Mouse (Mus musculus): ENCODE measurements at regions not wholly inside any gene's neighbourhood (a gene's known extent, or its start where the extent isn't known, plus 50 kb on each side); places are given as distances from the start of the nearest gene placed in this dataset.
A peak's percentile ranks its signal among the peaks of the same experiment; 100 is the strongest.

DNA sequence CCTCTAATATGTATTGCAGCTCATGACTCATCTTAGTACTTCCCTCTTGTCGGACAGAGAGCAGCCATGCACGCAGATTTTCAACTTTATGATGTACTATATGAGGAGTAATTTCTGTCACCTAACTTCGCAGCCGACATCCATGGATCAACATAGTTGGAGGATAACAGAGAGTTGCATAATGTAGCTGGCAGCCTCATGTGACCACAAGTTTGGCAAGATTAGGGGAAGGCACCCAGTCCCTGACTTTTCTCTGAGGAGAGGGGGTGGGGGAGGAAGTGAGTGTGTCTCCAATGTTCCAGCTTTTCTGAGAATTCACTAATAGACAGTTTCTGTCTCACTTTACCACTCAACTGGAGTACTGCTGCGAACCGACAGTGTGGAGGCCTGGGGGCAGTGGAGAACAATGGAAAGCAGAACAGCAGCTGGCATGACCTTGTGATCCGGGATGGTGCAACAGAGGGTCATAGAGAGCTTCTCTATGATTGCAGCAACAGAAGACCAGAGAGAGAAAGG lies 424.0 kb downstream of the Ptprc start:
- peak; percentile 2 for DNase-seq (ENCODE audit: low spot score)

GRCm38 (mm10) chr1:137750894-137751293 lies 424.6 kb downstream of the Ptprc start:
- no peak for DNase-seq (ENCODE audit: low spot score)

DNA sequence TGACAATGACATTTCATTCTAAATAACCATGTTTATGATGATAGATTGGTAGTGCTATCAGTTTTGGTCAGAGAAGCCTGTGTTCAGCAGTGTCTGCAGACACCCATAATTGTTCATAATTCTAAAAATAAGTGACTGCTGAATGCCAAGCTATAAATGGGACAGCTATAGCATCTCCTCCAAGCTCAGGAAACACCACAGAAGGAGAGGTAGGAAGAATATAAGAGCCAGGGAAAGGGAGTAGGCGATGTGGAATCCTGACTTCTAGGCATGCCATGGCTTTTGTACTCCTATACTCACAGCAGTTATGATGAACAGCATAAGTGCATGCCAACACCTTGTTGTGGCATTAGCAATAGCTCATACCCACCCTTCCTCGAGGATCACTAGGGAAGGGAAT lies 429.4 kb downstream of the Ptprc start:
- DNase-seq (ENCODE audit: low spot score) = no peak

DNA sequence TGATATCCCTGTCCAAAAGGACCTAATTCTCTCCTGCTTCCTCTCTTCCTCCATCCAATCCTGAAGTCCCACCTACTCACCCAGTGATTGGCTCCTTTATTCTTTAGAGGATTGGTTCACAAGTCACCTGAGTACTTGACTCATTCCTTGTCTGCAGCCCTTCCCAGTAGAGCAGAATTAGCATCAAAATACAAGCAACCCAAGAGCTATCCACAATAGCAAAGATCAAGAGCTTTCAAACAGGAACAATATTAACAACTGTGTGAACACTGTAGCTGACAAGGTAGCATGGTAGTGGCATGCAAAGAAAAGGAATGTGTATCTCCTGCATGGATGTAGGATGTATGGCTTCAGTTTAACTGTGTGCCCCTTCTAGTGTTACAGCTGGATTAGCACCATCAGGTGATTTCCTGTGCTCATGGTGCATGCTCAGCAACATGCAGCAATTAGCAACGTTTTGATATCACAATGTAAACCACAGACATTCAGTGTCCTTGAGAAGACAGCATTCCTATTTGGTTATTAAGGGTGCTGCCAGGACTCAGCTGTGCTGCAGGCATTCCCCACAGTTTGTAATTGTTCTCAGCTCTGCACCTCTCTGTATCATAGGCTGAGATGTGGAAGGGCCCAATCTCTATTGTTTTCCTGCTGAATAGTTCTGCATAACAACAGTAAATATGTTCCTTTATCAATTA lies 437.2 kb downstream of the Ptprc start:
- no peak for DNase-seq (ENCODE audit: low spot score)

GRCm38 (mm10) chr1:137703882-137704281 lies 471.6 kb downstream of the Ptprc start:
- DNase-seq (ENCODE audit: low spot score) = no peak

- no peak for DNase-seq (ENCODE audit: low spot score)
These were observed 476.6 kb downstream of the Ptprc start for GRCm38 (mm10) chr1:137698876-137699275.

DNA sequence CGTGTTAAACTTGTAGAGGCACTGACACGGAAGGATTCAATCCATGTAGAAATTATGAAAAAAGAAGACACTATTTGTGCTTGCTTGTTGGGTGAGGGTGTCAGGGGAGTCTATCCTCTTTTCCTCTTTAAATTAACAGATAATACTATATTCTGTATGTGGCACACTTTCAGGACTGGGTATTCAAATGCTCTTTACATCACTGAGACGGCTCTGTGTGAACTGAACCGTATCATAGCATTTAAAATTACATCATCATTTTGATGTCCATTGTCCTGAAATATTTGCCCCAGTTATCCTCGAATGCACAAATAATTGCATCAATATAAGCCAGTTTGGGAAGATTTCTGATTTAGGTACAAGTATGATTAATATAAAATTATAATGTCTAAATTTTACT lies 478.2 kb downstream of the Ptprc start:
- no peak for DNase-seq (ENCODE audit: low spot score)

DNA sequence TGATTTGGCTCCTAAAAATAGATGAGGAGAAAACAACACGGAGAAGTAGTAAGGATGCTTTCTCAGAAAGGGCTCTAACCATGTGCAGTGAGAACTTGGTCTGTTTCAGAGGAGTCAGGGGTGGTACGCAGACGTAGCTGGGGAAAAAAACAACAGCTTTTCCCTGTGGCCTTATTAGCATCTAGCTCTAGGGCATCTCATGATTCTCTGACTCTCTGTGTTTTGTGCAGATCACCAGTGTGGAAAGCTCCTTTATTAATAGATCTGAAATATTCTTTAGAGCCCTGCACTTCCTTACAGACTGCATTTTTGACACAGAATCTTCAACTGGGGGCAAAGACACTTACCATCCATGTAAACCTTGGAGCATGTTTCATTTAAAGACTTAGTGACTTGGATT lies 478.7 kb downstream of the Ptprc start:
- DNase-seq (ENCODE audit: low spot score) = no peak

GRCm38 (mm10) chr1:137695751-137696150 lies 479.8 kb downstream of the Ptprc start:
- DNase-seq (ENCODE audit: low spot score) = no peak

GRCm38 (mm10) chr1:137692525-137692924 lies 483.0 kb downstream of the Ptprc start:
- DNase-seq (ENCODE audit: low spot score) = no peak

DNA sequence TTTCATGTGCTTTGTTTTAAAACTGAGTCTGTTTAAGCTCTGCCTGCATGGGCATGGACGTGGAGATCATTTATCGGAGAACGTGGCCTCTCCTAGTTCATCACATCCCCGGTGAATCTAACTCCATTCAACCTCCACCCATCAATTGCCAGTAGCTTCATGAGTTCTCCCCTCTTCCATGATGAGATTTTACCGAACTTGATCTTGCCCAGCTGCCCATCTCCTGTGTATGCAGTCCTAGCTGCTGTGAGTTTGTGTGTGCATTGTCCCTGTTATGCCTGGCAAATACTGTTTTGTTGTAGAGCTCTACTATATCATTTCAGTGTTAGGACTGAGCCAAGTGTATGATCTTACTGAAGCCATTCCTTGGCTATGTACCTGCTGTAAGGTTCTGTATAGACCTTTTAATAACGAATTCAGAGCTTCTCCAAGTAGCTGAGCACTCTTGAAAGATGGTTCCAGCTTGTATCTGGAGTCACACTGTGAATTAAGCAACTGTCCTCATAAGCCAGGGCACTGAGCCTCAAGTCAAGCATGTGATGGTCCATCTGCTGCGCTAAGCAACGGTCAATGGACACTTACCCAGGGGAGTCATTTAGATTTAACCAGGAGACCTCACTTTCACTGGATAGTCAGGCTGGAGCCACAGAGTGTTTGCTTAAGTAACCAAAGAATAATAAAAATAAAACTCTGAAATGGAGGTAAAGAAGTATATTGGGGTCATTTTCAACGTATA lies 484.5 kb downstream of the Ptprc start:
- DNase-seq (ENCODE audit: low spot score) = no peak

DNA sequence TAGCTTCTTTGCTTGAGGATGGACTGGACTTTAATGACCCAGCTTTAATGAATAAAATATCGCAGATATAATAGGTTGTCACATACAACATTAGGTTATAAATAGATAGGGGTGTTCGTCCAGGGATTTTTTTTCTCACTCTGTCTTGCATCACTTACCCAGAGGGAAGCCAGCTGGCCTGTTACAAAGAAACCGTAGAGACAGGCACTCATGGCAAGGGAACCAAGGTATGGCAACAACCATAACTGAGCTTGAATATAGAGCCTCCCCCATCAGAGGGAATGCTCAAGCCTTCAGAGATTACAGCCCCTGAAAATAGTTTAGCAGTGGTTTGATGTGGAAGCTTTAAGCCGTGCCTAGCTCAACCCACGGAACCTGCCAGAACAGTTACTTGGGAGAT lies 504.9 kb downstream of the Ptprc start:
- DNase-seq (ENCODE audit: low spot score) = no peak

DNA sequence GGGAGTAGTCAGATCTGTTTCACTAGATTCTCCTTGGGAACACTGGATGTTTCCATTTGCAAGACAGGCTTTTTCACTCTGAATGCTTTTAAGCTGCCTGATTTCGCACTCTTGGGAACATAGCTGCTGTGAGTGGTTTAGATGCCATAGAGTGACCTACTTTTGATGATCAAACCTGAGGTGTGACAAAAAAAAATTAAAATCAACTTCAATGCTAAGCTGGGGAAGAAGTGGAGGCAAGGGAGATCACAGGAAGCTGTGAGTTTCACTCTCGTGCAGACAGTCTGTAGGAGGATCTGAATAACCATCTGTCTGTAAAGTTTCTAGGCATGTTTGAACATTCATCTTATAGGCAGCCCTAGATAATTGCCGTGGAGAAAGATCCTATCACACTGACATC lies 505.7 kb downstream of the Ptprc start:
- no peak for DNase-seq (ENCODE audit: low spot score)

- no peak for DNase-seq (ENCODE audit: low spot score)
These were observed 517.4 kb downstream of the Ptprc start for GRCm38 (mm10) chr1:137658141-137658540.

- no peak for DNase-seq (ENCODE audit: low spot score)
These were observed 518.5 kb downstream of the Ptprc start for GRCm38 (mm10) chr1:137656900-137657458.

DNA sequence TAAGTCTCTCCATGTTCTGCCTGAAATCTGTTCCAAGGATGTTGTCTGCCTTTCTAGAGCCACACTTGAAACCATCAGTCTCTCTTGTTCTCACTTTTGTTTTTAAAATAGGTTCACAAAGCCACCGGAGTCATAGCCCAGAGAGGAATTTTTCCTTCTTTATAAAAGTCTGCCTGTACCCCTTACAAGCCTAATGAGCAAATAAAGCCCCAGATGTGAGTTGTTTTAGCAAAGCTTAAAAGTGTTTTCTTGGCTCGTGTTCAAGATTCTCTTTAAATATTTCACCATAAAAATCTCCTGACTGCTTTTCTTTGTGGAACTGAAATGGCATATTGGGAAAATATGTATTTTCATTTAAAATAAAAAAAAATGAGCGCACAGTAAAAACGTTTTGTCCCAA lies 521.3 kb downstream of the Ptprc start:
- no peak for DNase-seq (ENCODE audit: low spot score)

DNA sequence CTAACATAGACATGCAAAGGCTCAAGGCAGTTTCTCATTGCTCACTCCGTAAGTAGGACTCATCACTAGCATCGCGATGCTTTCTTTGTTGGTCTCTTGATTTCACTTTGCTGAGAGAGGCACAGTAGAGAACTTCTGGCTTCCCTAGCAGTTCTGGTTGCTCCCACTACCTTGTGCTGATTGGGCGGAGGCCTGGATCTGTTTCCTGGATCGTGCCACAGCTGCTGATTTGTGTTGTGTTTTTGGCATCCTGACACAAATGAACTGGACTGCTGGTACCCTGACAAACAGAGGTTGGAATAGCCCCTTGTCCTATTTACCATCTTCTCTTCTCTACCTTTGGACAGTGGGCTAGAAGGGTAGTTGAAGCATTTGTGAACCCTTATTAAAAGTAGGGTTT lies 522.0 kb downstream of the Ptprc start:
- no peak for DNase-seq (ENCODE audit: low spot score)

- DNase-seq (ENCODE audit: low spot score) = no peak
These were observed 524.9 kb downstream of the Ptprc start for GRCm38 (mm10) chr1:137650629-137651028.

- DNase-seq (ENCODE audit: low spot score) = no peak
These were observed 525.4 kb downstream of the Ptprc start for GRCm38 (mm10) chr1:137650082-137650481.

GRCm38 (mm10) chr1:137648832-137649231 lies 526.7 kb downstream of the Ptprc start:
- DNase-seq (ENCODE audit: low spot score) = no peak

DNA sequence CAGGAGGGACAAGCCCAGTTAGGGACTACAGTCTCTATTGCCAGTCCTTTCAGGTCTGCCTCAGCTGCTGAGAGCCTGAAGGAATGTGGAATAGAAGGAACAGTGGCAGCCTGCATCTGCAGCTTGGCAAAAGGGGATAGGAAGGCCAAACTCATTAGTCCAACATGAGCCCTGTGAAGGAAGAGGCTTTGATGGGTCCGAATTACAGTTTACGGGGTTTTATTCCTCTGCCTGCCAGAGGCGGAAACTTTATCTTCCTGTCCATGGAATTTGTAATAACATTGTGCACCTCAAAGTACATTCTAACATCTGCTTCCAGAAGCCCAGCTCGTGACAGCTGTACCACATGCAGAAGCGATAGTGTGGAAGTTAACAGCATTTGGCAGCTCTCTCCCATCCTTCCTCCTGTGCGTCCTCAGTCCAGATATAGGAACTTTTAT lies 530.9 kb downstream of the Ptprc start:
- no peak for DNase-seq (ENCODE audit: low spot score)

GRCm38 (mm10) chr1:137643508-137643907 lies 532.0 kb downstream of the Ptprc start:
- DNase-seq (ENCODE audit: low spot score) = no peak

- DNase-seq (ENCODE audit: low spot score) = no peak
These were observed 534.7 kb downstream of the Ptprc start for GRCm38 (mm10) chr1:137640848-137641247.
